Mouse (Mus musculus) B cell, adult 2 months (primary cell): ENCODE measurements around the gene Lmcd1.
"Not testable (repeated sequence)": the region's sequence is repeated elsewhere in the genome, so short reads cannot be mapped to it uniquely, and the experiment has no call there.

Experiments used
- DNase-seq, 2 experiments: peaks; one replicate each; pipeline ENCODE4 v3.0.0; 2022

The Lmcd1 gene

GRCm38 (mm10) chr6:112273501-112274205 lies at the start of gene Lmcd1:
TSS of gene Lmcd1 (plus strand) at chr6:112273758.
- peak; percentile 17 to 23 for DNase-seq

GRCm38 (mm10) chr6:112223877-112224632 lies 49.5 kb upstream of the Lmcd1 start:
- no peak for DNase-seq

GRCm38 (mm10) chr6:112236775-112237174 lies 36.8 kb upstream of the Lmcd1 start:
- no peak for DNase-seq

GRCm38 (mm10) chr6:112242216-112242615 lies 31.3 kb upstream of the Lmcd1 start:
- no peak for DNase-seq

GRCm38 (mm10) chr6:112245639-112246038 lies 27.9 kb upstream of the Lmcd1 start:
- DNase-seq: no peak

GRCm38 (mm10) chr6:112246636-112247035 lies 26.9 kb upstream of the Lmcd1 start:
- DNase-seq: no peak

- DNase-seq: not testable (repeated sequence)
Observed at GRCm38 (mm10) chr6:112253943-112254342, 19.6 kb upstream of the Lmcd1 start.

- DNase-seq: no peak
Observed at GRCm38 (mm10) chr6:112254967-112255366, 18.6 kb upstream of the Lmcd1 start.

GRCm38 (mm10) chr6:112255388-112256225 lies 18.0 kb upstream of the Lmcd1 start:
- no peak for DNase-seq

- DNase-seq: no peak
Observed at GRCm38 (mm10) chr6:112256599-112256998, 17.0 kb upstream of the Lmcd1 start.

- no peak for DNase-seq
Observed at GRCm38 (mm10) chr6:112261089-112261488, 12.5 kb upstream of the Lmcd1 start.

- DNase-seq: no peak
Observed at GRCm38 (mm10) chr6:112264321-112264720, 9.2 kb upstream of the Lmcd1 start.

GRCm38 (mm10) chr6:112266631-112267030 lies 6.9 kb upstream of the Lmcd1 start:
- no peak for DNase-seq

- no peak for DNase-seq
Observed at GRCm38 (mm10) chr6:112267661-112268357, 5.7 kb upstream of the Lmcd1 start.

GRCm38 (mm10) chr6:112274261-112275055 lies 900 bp downstream of the Lmcd1 start:
- DNase-seq: peak; percentile 46 to 51

- DNase-seq: no peak
Observed at GRCm38 (mm10) chr6:112275731-112276245, 2.2 kb downstream of the Lmcd1 start.

GRCm38 (mm10) chr6:112278805-112279204 lies 5.2 kb downstream of the Lmcd1 start:
- DNase-seq: no peak

GRCm38 (mm10) chr6:112280161-112280560 lies 6.6 kb downstream of the Lmcd1 start:
- DNase-seq: no peak

- DNase-seq: no peak
Observed at GRCm38 (mm10) chr6:112280945-112281344, 7.4 kb downstream of the Lmcd1 start.

- no peak for DNase-seq
Observed at GRCm38 (mm10) chr6:112281935-112282334, 8.4 kb downstream of the Lmcd1 start.

GRCm38 (mm10) chr6:112284087-112284486 lies 10.5 kb downstream of the Lmcd1 start:
- no peak for DNase-seq

GRCm38 (mm10) chr6:112287671-112288070 lies 14.1 kb downstream of the Lmcd1 start:
- DNase-seq: no peak
